Mouse (Mus musculus) spleen, embryonic (tissue): ENCODE measurements around the gene Mapre3.

Source experiments
- CTCF ChIA-PET: fragments of 350-600 bp; sonication (Branson Sonifier 250); formaldehyde crosslinking; loops from one replicate; lab custom pipeline; 2022; lab: Charles Lee

Gene Mapre3

GRCm38 (mm10) chr5:30823091-30823490 lies 8.7 kb downstream of the Mapre3 start:
- CTCF ChIA-PET: no interaction called here

GRCm38 (mm10) chr5:30824124-30824988 lies 9.9 kb downstream of the Mapre3 start:
- CTCF ChIA-PET: no interaction called here

- CTCF ChIA-PET: no interaction called here
Observed at GRCm38 (mm10) chr5:30825166-30825565, 10.7 kb downstream of the Mapre3 start.

GRCm38 (mm10) chr5:30825821-30826220 lies 11.4 kb downstream of the Mapre3 start:
- CTCF ChIA-PET: no interaction called here

- CTCF ChIA-PET: no interaction called here
Observed at GRCm38 (mm10) chr5:30833416-30833815, 19.0 kb downstream of the Mapre3 start.

- CTCF ChIA-PET: no interaction called here
Observed at GRCm38 (mm10) chr5:30839731-30840130, 25.3 kb downstream of the Mapre3 start.

GRCm38 (mm10) chr5:30841896-30842295 lies 27.5 kb downstream of the Mapre3 start:
- CTCF ChIA-PET: no interaction called here

GRCm38 (mm10) chr5:30849891-30850555 lies 35.6 kb downstream of the Mapre3 start:
- CTCF ChIA-PET: no interaction called here

GRCm38 (mm10) chr5:30850556-30850925 lies 36.1 kb downstream of the Mapre3 start:
- CTCF ChIA-PET: no interaction called here

- CTCF ChIA-PET: no interaction called here
Observed at GRCm38 (mm10) chr5:30853522-30853921, 39.1 kb downstream of the Mapre3 start.

GRCm38 (mm10) chr5:30855674-30856073 lies 41.2 kb downstream of the Mapre3 start:
- CTCF ChIA-PET: no interaction called here

- CTCF ChIA-PET: no interaction called here
Observed at GRCm38 (mm10) chr5:30856124-30856523, 41.7 kb downstream of the Mapre3 start.

GRCm38 (mm10) chr5:30863852-30864251 lies 49.4 kb downstream of the Mapre3 start:
- CTCF ChIA-PET: no interaction called here

- CTCF ChIA-PET: no interaction called here
Observed at GRCm38 (mm10) chr5:30864322-30864721, 49.9 kb downstream of the Mapre3 start.

- CTCF ChIA-PET: no interaction called here
Observed at GRCm38 (mm10) chr5:30866871-30867270, 52.4 kb downstream of the Mapre3 start.

GRCm38 (mm10) chr5:30867712-30868111 lies 53.3 kb downstream of the Mapre3 start, which contains the start of gene Tmem214:
Gene Tmem214 (plus strand): TSS chr5:30868012.
- CTCF ChIA-PET: no interaction called here

GRCm38 (mm10) chr5:30868981-30869380 lies 54.5 kb downstream of the Mapre3 start:
- CTCF ChIA-PET: no interaction called here

GRCm38 (mm10) chr5:30869405-30870130 lies 55.1 kb downstream of the Mapre3 start:
- CTCF ChIA-PET: no interaction called here

- CTCF ChIA-PET: interaction anchor here (0.7 kb wide), 1 partner anchor 20 kb away, joined by 3 read pairs; no protein-coding TSS in a partner anchor
Observed at GRCm38 (mm10) chr5:30870131-30870406, 55.6 kb downstream of the Mapre3 start.

- CTCF ChIA-PET: no interaction called here
Observed at GRCm38 (mm10) chr5:30872574-30872973, 58.1 kb downstream of the Mapre3 start.

GRCm38 (mm10) chr5:30874365-30874764 lies 59.9 kb downstream of the Mapre3 start:
- CTCF ChIA-PET: no interaction called here

GRCm38 (mm10) chr5:30878616-30879015 lies 64.2 kb downstream of the Mapre3 start:
- CTCF ChIA-PET: interaction anchor here (0.6 kb wide), 1 partner anchor 278 kb away, joined by 5 read pairs; no protein-coding TSS in a partner anchor
